Mouse (Mus musculus) bone marrow, adult 2 months (tissue): Measurements from ENCODE around the gene Rnf17. TPM values are rescaled to one million over a fixed set of nuclear protein-coding genes. Genes with fewer than 3 reads are reported as not detected.

Source experiments
- H3K27ac ChIP-seq: fragments of 200-500 bp; 2 replicates; pipeline ENCODE4 v1.5.1; 2012; ENCODE audit warnings: low read depth, mild to moderate bottlenecking, control low read depth, inconsistent platforms, low read length; ENCODE audit not compliant: control insufficient read depth, poor library complexity, insufficient read depth
- H3K4me1 ChIP-seq: fragments of 200-500 bp; 2 replicates; pipeline ENCODE4 v1.6.1; 2011; ENCODE audit warnings: low read length; ENCODE audit not compliant: control insufficient read depth, insufficient read depth
- H3K4me3 ChIP-seq: fragments of 200-500 bp; replicated peaks from 2 replicates; pipeline ENCODE3; 2011; ENCODE audit warnings: mild to moderate bottlenecking, low read depth, low read length, control low read depth; ENCODE audit not compliant: control insufficient read depth
- CTCF ChIP-seq: fragments of 200-500 bp; IDR thresholded peaks from 2 replicates; pipeline ENCODE4 v1.5.1; 2011; ENCODE audit warnings: low read length, control low read depth; ENCODE audit not compliant: control insufficient read depth, insufficient read depth
- POLR2A ChIP-seq: fragments of 200-500 bp; IDR thresholded peaks from 2 replicates; pipeline ENCODE4 v1.6.1; 2011; ENCODE audit warnings: low read depth, mild to moderate bottlenecking, control low read depth, low read length, borderline replicate concordance; ENCODE audit not compliant: control insufficient read depth
- WGBS: fragments of 180-500 bp; shearing (Covaris S2); methylation state at CpG from one replicate; pipeline ENCODE4 v1.1.7; 2018; 5-methylcytosine and 5-hydroxymethylcytosine counted together
- polyA plus RNA-seq: library from polyadenylated mRNA; stranded (reverse); fragments of >200 nt; gene quantifications from 2 replicates; pipeline ENCODE4 v1.2.4, GENCODE M21; 2011; ENCODE audit warnings: low replicate concordance; ENCODE audit not compliant: missing spikeins, insufficient read depth, insufficient read length

Rnf17 gene
- 2.6 and 9.9 TPM in 2 replicates for polyA plus RNA-seq

GRCm38 (mm10) chr14:56402311-56403071 lies at the start of gene Rnf17:
TSS of gene Rnf17 (plus strand) at chr14:56402581.
- 81% methylated on average over 34 of the region's 34 CpGs for WGBS

GRCm38 (mm10) chr14:56354803-56355202 lies 47.6 kb upstream of the Rnf17 start:
- Histone ChIP-seq H3K4me1 (no peaks in the 10 kb centered on the region), H3K27ac (no peak overlapping the region), H3K4me3 (no peak overlapping the region)
- WGBS: 69% methylated on average over 3 of the region's 3 CpGs
- TF ChIP-seq CTCF: no peak
- TF ChIP-seq POLR2A: no peak

More at GRCm38 (mm10) chr14:56402311-56403071, at the start of gene Rnf17:
- H3K27ac ChIP-seq: no peak within 1 kb of the TSS
- TF ChIP-seq CTCF (no peak), POLR2A (no peak)
- H3K4me3 ChIP-seq: no peak within 1 kb of the TSS
- no peaks in the 10 kb centered on the region for H3K4me1 ChIP-seq

GRCm38 (mm10) chr14:56355396-56355795 lies 47.0 kb upstream of the Rnf17 start:
- TF ChIP-seq POLR2A: no peak
- no peak for TF ChIP-seq CTCF
- 75% methylated on average over 8 of the region's 8 CpGs for WGBS

GRCm38 (mm10) chr14:56356196-56356595 lies 46.2 kb upstream of the Rnf17 start:
- Histone ChIP-seq H3K4me3 (no peak overlapping the region), H3K27ac (no peak overlapping the region), H3K4me1 (no peaks in the 10 kb centered on the region)
- TF ChIP-seq CTCF (no peak), POLR2A (no peak)
- 61% methylated on average over 6 of the region's 6 CpGs for WGBS

More at GRCm38 (mm10) chr14:56355396-56355795, 47.0 kb upstream of the Rnf17 start:
- H3K4me1 ChIP-seq: no peaks in the 10 kb centered on the region
- H3K4me3 ChIP-seq: no peak overlapping the region
- no peak overlapping the region for H3K27ac ChIP-seq

- 73% methylated on average over 7 of the region's 7 CpGs for WGBS
- H3K4me1 ChIP-seq: no peaks in the 10 kb centered on the region
- H3K27ac ChIP-seq: no peak overlapping the region
- H3K4me3 ChIP-seq: no peak overlapping the region
- TF ChIP-seq POLR2A (no peak), CTCF (no peak)
These were observed 44.0 kb upstream of the Rnf17 start for GRCm38 (mm10) chr14:56358422-56358821.

GRCm38 (mm10) chr14:56359131-56359530 lies 43.2 kb upstream of the Rnf17 start:
- no peaks in the 10 kb centered on the region for H3K4me1 ChIP-seq
- TF ChIP-seq CTCF (no peak), POLR2A (no peak)
- 57% methylated on average over 6 of the region's 6 CpGs for WGBS
- no peak overlapping the region for H3K27ac ChIP-seq
- H3K4me3 ChIP-seq: no peak overlapping the region

GRCm38 (mm10) chr14:56364711-56365237 lies 37.6 kb upstream of the Rnf17 start, which contains the start of gene Atp12a:
TSS of gene Atp12a (plus strand) at chr14:56365068.
- TF ChIP-seq CTCF (no peak), POLR2A (no peak)
- Histone ChIP-seq H3K4me1 (no peaks in the 10 kb centered on the region), H3K4me3 (no peak within 1 kb of the TSS), H3K27ac (no peak within 1 kb of the TSS)
- 5% methylated on average over 48 of the region's 48 CpGs for whole genome bisulfite sequencing

- no peak overlapping the region for H3K4me3 ChIP-seq
- no peaks in the 10 kb centered on the region for H3K4me1 ChIP-seq
- no peak overlapping the region for H3K27ac ChIP-seq
- WGBS: 25% methylated on average over 8 of the region's 8 CpGs
- no peak for TF ChIP-seq CTCF
- no peak for TF ChIP-seq POLR2A
These were observed 37.1 kb upstream of the Rnf17 start for GRCm38 (mm10) chr14:56365292-56365691.

GRCm38 (mm10) chr14:56366712-56367111 lies 35.7 kb upstream of the Rnf17 start:
- H3K27ac ChIP-seq: no peak overlapping the region
- H3K4me1 ChIP-seq: no peaks in the 10 kb centered on the region
- TF ChIP-seq CTCF: no peak
- no peak for TF ChIP-seq POLR2A
- H3K4me3 ChIP-seq: no peak overlapping the region
- 15% methylated on average over 15 of the region's 15 CpGs for WGBS

- Histone ChIP-seq H3K4me3 (no peak overlapping the region), H3K4me1 (no peaks in the 10 kb centered on the region), H3K27ac (no peak overlapping the region)
- WGBS: 52% methylated on average over 3 of the region's 3 CpGs
- TF ChIP-seq POLR2A: no peak
- TF ChIP-seq CTCF: peak; percentile 23; the same call in 1 of the 2 replicates
These were observed 33.5 kb upstream of the Rnf17 start for GRCm38 (mm10) chr14:56368834-56369233.
